Mouse (Mus musculus) midbrain, embryonic 16.5 days (tissue): ENCODE results near the gene Ell2. TPM values are rescaled to one million over a fixed set of nuclear protein-coding genes. Genes with fewer than 3 reads are reported as not detected.

Source experiments
- ATAC-seq: fragments of 200-750 bp; cut with Nextera tagmentation; 2 replicates; pipeline ENCODE4 v1.8.0; 2017; ENCODE audit warnings: moderate TSS enrichment
- H3K27ac ChIP-seq: fragments of 300-500 bp; sonication (generic); 2 replicates; pipeline ENCODE4 v1.5.1; 2014; ENCODE audit warnings: mild to moderate bottlenecking, low read length, mixed read lengths
- H3K27me3 ChIP-seq: fragments of 300-500 bp; sonication (generic); 2 replicates; pipeline ENCODE4 v1.6.1; 2014; ENCODE audit warnings: low read depth, low read length, mixed read lengths; ENCODE audit not compliant: control insufficient read depth, insufficient read depth
- H3K36me3 ChIP-seq: fragments of 300-500 bp; sonication (generic); 2 replicates; pipeline ENCODE4 v1.6.1; 2014; ENCODE audit warnings: mild to moderate bottlenecking, low read length, moderate library complexity, mixed read lengths; ENCODE audit not compliant: control insufficient read depth, insufficient read depth
- H3K4me1 ChIP-seq: fragments of 300-500 bp; sonication (generic); 2 replicates; pipeline ENCODE4 v1.6.1; 2014; ENCODE audit warnings: mild to moderate bottlenecking, low read length, mixed read lengths; ENCODE audit not compliant: control insufficient read depth, insufficient read depth
- H3K4me2 ChIP-seq: fragments of 300-500 bp; sonication (generic); 2 replicates; pipeline ENCODE4 v1.6.1; 2014; ENCODE audit warnings: mild to moderate bottlenecking, low read length, mixed read lengths
- H3K4me3 ChIP-seq: fragments of 300-500 bp; sonication (generic); 2 replicates; pipeline ENCODE4 v1.5.1; 2014; ENCODE audit warnings: low read depth, mild to moderate bottlenecking, low read length, moderate library complexity, mixed read lengths
- H3K9ac ChIP-seq: fragments of 300-500 bp; sonication (generic); 2 replicates; pipeline ENCODE4 v1.6.1; 2014; ENCODE audit warnings: low read depth, low read length, mixed read lengths
- H3K9me3 ChIP-seq: fragments of 300-500 bp; sonication (generic); replicated peaks from 2 replicates; pipeline ENCODE4 v1.6.1; 2014; ENCODE audit warnings: mild to moderate bottlenecking, low read length, mixed read lengths; ENCODE audit not compliant: control insufficient read depth, poor library complexity, severe bottlenecking
- WGBS: fragments of 180-500 bp; shearing (Covaris S2); extraction: QIAGEN DNeasy Blood & Tissue Kit; methylation state at CpG from one replicate; pipeline ENCODE4 v1.1.7; 2014; 5-methylcytosine and 5-hydroxymethylcytosine counted together
- polyA plus RNA-seq: library from polyadenylated mRNA; unstranded; fragments of >200 nt; fragmentation: Nextera tagmentation; extraction: Ambion mirVana; gene quantifications from 2 replicates; pipeline ENCODE4 v1.2.1, GENCODE M21; 2015

The Ell2 gene
- polyA plus RNA-seq, 1 experiment from 2014 or later, result 1.6 TPM

DNA sequence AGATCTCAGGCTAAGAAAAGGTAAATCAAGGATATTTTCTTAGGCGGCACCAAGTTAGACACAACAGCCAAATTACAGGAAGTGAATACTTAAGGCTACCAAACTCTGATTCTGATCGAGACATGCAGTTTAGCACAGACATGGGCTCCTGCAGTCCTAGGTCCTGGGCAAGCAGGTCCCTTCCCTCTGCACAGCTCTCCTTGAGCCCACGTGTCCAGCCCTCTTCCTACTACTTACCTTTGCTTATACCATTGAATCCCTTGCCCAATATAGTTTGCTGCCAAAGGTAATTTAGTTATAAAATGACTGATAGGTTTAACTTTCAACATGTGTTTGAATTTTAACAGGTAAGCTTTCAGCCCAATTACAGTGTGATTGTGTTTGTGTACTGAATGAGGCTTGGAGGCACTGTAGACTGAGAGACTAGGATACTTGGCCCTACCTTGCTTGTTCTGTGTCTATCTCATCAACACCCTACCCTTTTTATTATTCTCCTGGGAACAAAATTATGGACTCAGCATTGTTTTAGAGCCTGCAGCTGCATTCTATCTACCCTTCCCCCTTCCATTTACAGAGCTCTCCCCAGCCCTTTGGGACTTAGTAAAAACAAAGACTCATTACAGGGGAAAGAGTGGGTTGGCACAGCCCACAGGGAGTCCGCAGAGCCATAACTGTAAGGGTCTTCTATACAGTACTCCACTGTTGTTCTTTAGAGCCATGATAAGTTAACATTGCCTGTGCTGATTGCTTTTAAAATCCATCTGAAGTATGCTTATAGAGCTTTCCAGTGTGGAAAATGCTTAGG is 20.2 kb downstream of the Ell2 start:
- Histone ChIP-seq H3K4me1 (no peaks in the 10 kb centered on the region), H3K36me3 (no peaks in the 10 kb centered on the region), H3K27ac (no peak overlapping the region), H3K9me3 (no peaks in the 10 kb centered on the region), H3K9ac (no peak overlapping the region), H3K4me3 (no peak overlapping the region), H3K27me3 (no peaks in the 10 kb centered on the region), H3K4me2 (no peak overlapping the region)
- WGBS, result 77% methylated on average over 4 of the region's 4 CpGs
- ATAC-seq, result no peak

DNA sequence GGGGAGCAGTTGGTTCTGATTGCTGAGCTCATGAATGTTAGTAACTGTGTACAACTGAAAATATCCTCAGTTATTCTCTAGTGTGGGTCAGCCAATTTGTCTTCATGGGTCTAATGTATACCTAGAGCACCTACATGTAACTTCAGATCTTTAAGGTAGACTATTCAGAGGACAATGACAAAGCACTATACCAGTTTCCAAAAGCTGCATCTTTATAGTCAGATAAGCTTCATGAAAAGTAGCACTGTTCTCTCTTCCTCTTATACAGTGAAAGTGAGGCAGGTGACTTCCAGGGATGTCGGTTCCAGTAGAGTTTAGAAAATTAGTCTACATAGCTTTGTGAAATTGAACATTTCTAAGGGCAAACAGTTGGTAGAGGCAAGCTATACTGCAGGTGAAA is 21.4 kb downstream of the Ell2 start:
- Histone ChIP-seq H3K4me2 (no peak overlapping the region), H3K4me1 (no peaks in the 10 kb centered on the region), H3K27me3 (no peaks in the 10 kb centered on the region), H3K9me3 (no peaks in the 10 kb centered on the region), H3K36me3 (no peaks in the 10 kb centered on the region), H3K27ac (no peak overlapping the region), H3K4me3 (no peak overlapping the region), H3K9ac (no peak overlapping the region)
- ATAC-seq, result no peak
- 97% methylated on average over 1 of the region's 1 CpGs for WGBS

DNA sequence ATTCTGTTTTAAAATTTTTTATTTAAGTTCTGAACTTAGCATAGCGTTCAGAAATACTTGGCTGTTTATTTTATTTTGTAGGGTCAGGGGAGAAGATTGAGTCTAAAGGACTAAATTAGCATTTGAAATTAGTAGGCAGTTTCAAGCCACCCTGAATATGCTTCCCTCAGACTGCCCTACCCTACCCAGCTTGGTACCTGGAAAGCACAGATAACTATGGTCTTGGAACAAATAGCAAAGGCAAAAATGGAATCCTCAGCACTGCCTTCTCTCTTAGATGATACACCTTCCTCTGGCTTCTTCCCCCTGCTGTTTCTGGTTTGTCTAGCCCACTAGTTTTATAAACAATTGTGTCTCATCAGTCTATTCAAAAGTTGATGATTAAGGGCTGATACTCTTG is 23.3 kb downstream of the Ell2 start:
- no peaks in the 10 kb centered on the region for H3K9me3 ChIP-seq
- ATAC-seq, result no peak
- H3K9ac ChIP-seq, result no peak overlapping the region
- no peaks in the 10 kb centered on the region for H3K36me3 ChIP-seq
- no peak overlapping the region for H3K27ac ChIP-seq
- H3K4me3 ChIP-seq, result no peak overlapping the region
- no peak overlapping the region for H3K4me2 ChIP-seq
- 75% methylated on average over 1 of the region's 1 CpGs for WGBS
- H3K4me1 ChIP-seq, result no peaks in the 10 kb centered on the region
- no peaks in the 10 kb centered on the region for H3K27me3 ChIP-seq

DNA sequence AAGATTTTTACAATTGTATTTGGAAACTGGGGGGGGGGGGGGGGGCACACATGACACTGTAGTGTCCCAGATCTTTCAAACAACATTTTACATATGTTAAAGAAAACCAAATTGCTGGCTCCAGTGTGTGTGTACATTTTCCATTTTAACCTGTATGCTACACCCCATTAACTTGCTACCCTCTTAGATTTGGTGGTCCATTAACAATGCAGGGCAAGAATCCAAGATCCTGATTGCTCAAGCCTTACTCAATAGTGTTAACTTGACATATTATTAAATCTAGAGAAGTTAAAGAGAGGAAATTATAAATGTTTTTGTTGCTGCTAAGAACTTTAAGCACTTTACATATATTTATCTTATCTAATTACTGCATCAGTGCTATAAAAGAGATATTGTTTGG is 24.2 kb downstream of the Ell2 start:
- Histone ChIP-seq H3K4me2 (no peak overlapping the region), H3K36me3 (no peaks in the 10 kb centered on the region), H3K4me1 (no peaks in the 10 kb centered on the region), H3K9ac (no peak overlapping the region), H3K4me3 (no peak overlapping the region), H3K27me3 (no peaks in the 10 kb centered on the region), H3K27ac (no peak overlapping the region), H3K9me3 (no peaks in the 10 kb centered on the region)
- no peak for ATAC-seq

DNA sequence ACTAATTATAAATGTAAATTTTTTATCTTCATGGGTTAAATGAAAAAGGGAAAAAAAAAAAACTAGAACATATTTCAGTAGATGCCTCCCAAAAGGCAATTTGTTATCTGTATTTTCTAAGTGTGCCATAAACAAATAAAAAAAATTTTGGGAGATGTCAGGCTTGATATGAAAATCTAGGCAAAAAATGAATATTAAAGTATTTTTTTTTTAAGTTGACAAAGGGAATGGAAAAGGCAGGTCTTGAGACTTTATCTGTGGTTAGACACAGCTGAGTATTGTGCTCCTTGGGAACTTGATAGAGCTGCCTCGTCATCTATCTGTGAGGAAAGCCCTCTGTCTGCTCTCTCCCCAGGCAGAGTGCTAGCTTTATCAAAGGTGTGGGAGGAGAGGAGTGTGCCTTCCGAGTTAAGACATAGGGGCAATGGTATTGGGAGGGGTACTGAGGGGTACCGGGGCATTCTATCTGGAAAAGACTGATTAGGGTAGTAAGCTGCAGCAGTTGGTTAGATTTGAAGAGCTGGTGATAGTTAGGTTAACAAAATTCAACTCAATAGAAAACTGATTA is 27.1 kb downstream of the Ell2 start:
- no peak overlapping the region for H3K9ac ChIP-seq
- H3K9me3 ChIP-seq, result no peaks in the 10 kb centered on the region
- 75% methylated on average over 3 of the region's 3 CpGs for WGBS
- no peak for ATAC-seq
- H3K36me3 ChIP-seq, result no peaks in the 10 kb centered on the region
- no peak overlapping the region for H3K4me3 ChIP-seq
- H3K4me1 ChIP-seq, result no peaks in the 10 kb centered on the region
- no peaks in the 10 kb centered on the region for H3K27me3 ChIP-seq
- H3K4me2 ChIP-seq, result no peak overlapping the region
- H3K27ac ChIP-seq, result no peak overlapping the region

DNA sequence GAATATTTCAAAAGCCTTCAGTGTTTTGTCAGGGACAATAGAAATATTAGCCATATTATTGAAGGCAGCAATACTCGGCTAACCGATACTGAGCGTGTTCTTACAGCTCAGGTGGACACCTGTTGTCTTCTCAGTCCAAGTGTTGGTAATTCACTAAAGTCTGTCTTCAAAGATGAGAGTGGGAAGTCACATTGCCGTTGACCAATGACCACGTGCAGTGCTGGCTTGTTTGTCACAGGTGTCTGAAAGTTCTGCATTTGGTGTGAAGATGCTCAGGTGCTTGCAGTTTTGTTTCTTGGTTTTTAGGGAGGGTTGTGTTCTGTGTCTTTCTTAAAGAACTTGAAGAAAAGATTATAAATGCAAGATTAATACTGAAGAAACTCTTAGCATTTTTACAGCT is 27.7 kb downstream of the Ell2 start:
- 96% methylated on average over 5 of the region's 5 CpGs for WGBS
- Histone ChIP-seq H3K27me3 (no peaks in the 10 kb centered on the region), H3K36me3 (no peaks in the 10 kb centered on the region), H3K9me3 (no peaks in the 10 kb centered on the region), H3K9ac (no peak overlapping the region), H3K4me1 (no peaks in the 10 kb centered on the region), H3K27ac (no peak overlapping the region), H3K4me2 (no peak overlapping the region), H3K4me3 (no peak overlapping the region)
- ATAC-seq, result no peak

DNA sequence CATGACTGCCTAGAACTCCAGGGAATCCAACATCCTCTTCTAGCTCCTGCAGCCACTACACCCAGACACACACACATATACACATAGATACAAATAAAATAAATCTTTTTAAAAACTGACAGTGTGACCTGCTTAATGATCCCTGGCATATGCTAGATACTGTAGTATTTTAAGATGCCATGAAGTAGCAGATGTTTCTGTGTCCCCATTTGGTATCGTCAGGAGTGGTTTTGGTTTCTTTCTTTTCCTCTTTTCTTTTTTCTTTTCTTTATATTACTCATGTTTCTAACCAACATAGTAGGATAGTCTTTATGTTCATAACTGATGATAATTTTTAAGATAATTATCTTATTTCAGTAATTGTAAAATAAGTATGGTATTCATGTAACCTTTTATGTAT is 29.0 kb downstream of the Ell2 start:
- no peak overlapping the region for H3K27ac ChIP-seq
- no peaks in the 10 kb centered on the region for H3K9me3 ChIP-seq
- ATAC-seq, result no peak
- H3K9ac ChIP-seq, result no peak overlapping the region
- WGBS, result 97% methylated on average over 1 of the region's 1 CpGs
- no peaks in the 10 kb centered on the region for H3K36me3 ChIP-seq
- H3K27me3 ChIP-seq, result no peaks in the 10 kb centered on the region
- no peaks in the 10 kb centered on the region for H3K4me1 ChIP-seq
- no peak overlapping the region for H3K4me3 ChIP-seq
- H3K4me2 ChIP-seq, result no peak overlapping the region

DNA sequence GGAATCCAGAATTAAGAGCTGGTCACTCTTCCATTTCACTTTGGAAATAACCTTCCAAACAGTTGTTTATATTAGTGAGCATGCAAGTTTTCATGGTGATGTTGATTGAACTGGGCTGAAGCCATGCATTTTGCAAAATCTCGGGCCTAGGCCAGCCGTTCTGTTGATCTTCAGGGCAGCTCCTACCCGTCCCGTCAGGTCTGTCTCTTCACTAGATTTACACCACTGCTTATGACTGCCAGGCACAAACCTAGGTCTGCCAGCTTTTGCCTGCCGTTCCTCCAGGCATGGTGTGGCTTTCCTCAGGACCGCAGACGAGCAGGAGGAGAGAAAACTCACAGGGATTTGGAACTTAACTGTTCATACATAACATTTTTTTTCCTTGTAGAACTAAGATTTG is 31.4 kb downstream of the Ell2 start:
- Histone ChIP-seq H3K4me3 (no peak overlapping the region), H3K9ac (no peak overlapping the region), H3K9me3 (no peaks in the 10 kb centered on the region), H3K4me2 (no peak overlapping the region), H3K27me3 (no peaks in the 10 kb centered on the region), H3K27ac (no peak overlapping the region), H3K4me1 (no peaks in the 10 kb centered on the region), H3K36me3 (no peaks in the 10 kb centered on the region)
- ATAC-seq, result no peak
- 92% methylated on average over 7 of the region's 7 CpGs for WGBS

DNA sequence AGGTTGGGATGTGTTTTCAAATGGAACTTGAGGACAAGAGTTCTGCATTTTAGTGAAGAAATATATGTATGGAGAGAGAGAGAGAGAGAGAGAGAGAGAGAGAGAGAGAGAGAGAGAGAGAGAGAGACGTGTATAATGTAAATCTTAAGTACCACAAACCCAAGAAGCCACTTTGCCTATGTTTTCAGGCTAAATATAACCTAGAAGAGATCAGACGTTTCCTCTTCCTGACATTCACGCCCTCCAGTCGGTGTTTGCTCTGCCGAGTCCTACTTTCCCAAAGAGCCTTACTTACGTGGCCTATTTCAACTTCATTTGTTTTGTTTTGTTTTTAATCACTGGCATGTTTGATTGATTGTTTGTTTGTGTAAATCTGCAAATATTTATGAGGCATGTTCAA is 32.0 kb downstream of the Ell2 start:
- Histone ChIP-seq H3K36me3 (no peaks in the 10 kb centered on the region), H3K9ac (no peak overlapping the region), H3K4me3 (no peak overlapping the region), H3K4me2 (no peak overlapping the region), H3K27me3 (no peaks in the 10 kb centered on the region), H3K27ac (no peak overlapping the region), H3K4me1 (no peaks in the 10 kb centered on the region), H3K9me3 (no peaks in the 10 kb centered on the region)
- no peak for ATAC-seq
- 84% methylated on average over 6 of the region's 6 CpGs for WGBS
